Mouse (Mus musculus) spleen, adult 2 months (tissue): ENCODE data around the gene Mroh9.

Source experiments
- CTCF ChIP-seq: fragments of 200-500 bp; IDR thresholded peaks from 2 replicates; pipeline ENCODE4 v1.5.1; 2011; ENCODE audit warnings: mild to moderate bottlenecking, inconsistent platforms; ENCODE audit not compliant: insufficient read depth, insufficient read length, insufficient replicate concordance; ENCODE audit errors: extremely low read depth
- POLR2A ChIP-seq: fragments of 200-500 bp; IDR thresholded peaks from 2 replicates; pipeline ENCODE4 v1.6.1; 2011; ENCODE audit warnings: low read depth, low read length, inconsistent platforms

GRCm38 (mm10) chr1:163055629-163056028, 29.8 kb downstream of the Mroh9 start:
- TF ChIP-seq POLR2A (no peak), CTCF (no peak)
